Mouse (Mus musculus) heart, adult 2 months (tissue): ENCODE measurements around the gene Scnn1a.

Experiments used
- CTCF ChIP-seq: fragments of 200-600 bp; IDR thresholded peaks from 2 replicates; pipeline ENCODE4 v1.8.1; 2022; ENCODE audit warnings: antibody characterized with exemption, mild to moderate bottlenecking, moderate library complexity
- EP300 ChIP-seq: fragments of 200-500 bp; IDR thresholded peaks from 2 replicates; pipeline ENCODE4 v1.6.1; 2011; ENCODE audit warnings: low read depth, low read length, control low read depth; ENCODE audit not compliant: insufficient read depth
- POLR2A ChIP-seq: fragments of 200-500 bp; IDR thresholded peaks from 2 replicates; pipeline ENCODE4 v1.6.1; 2011; ENCODE audit warnings: mild to moderate bottlenecking, low read depth, low read length, control low read depth; ENCODE audit not compliant: insufficient read depth

DNA sequence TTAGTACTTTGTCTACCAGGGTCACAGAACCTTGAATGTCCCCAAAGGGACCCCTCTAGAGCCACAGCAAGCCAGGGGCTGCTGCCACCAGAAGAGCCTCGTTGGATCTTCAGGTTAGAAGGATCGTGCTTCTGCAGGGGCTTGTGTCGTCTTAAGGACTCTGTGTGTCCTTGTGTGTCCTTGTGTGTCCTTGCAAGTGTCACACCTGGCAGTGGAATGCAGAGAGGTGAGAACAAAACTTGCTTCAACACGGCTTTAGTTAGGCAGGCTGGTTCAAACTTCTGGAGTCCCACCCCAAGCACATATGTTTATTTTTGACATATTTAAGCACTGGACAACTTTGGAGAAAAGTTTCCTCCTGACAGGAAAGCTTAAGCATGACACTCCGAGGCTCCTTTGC is 31.7 kb upstream of the Scnn1a start:
- TF ChIP-seq CTCF (no peak), EP300 (no peak), POLR2A (no peak)
